Mouse (Mus musculus) ES-E14 (cell line): ENCODE measurements around the gene Cpe. TPM values are rescaled to one million over a fixed set of nuclear protein-coding genes. Genes with fewer than 3 reads are reported as not detected.

Experiments used
- DNase-seq: peaks from one replicate; pipeline ENCODE4 v3.0.0-alpha.2; 2013; ENCODE audit warnings: low read depth, low spot score
- H3K27ac ChIP-seq: 2 replicates; pipeline ENCODE4 v1.5.1; 2012; ENCODE audit warnings: low read depth, mild to moderate bottlenecking, low read length, moderate library complexity, mixed read lengths; ENCODE audit not compliant: poor library complexity, insufficient read depth, severe bottlenecking
- H3K36me3 ChIP-seq: 2 replicates; pipeline ENCODE4 v1.6.1; 2012; ENCODE audit warnings: mild to moderate bottlenecking, low read length, moderate library complexity, mixed read lengths; ENCODE audit not compliant: control insufficient read depth, poor library complexity, insufficient read depth, severe bottlenecking
- H3K4me1 ChIP-seq, 2 experiments: fragments of 150-350 bp in 1 of 2; sonication (generic) in 1 of 2; 2 replicates each; pipeline ENCODE4 v1.6.1; 2012; ENCODE audit warnings: low read length in 2 of 2, mild to moderate bottlenecking in 1 of 2, mixed read lengths in 1 of 2; ENCODE audit not compliant: control insufficient read depth in 2 of 2, insufficient read depth in 2 of 2, poor library complexity in 1 of 2
- H3K4me3 ChIP-seq, 2 experiments: fragments of 150-350 bp in 1 of 2; sonication (generic) in 1 of 2; 2 replicates each; pipeline ENCODE4 v1.5.1; 2012; ENCODE audit warnings: low read length in 2 of 2, low read depth in 1 of 2, mild to moderate bottlenecking in 1 of 2, mixed read lengths in 1 of 2; ENCODE audit not compliant: insufficient read depth in 1 of 2, poor library complexity in 1 of 2, severe bottlenecking in 1 of 2
- H3K9ac ChIP-seq: 2 replicates; pipeline ENCODE4 v1.6.1; 2012; ENCODE audit warnings: low read depth, mild to moderate bottlenecking, low read length, mixed read lengths; ENCODE audit not compliant: poor library complexity, insufficient read depth, severe bottlenecking
- H3K9me3 ChIP-seq: fragments of 150-350 bp; sonication (generic); 2 replicates; pipeline ENCODE4 v1.6.1; 2012; ENCODE audit warnings: low read depth, mild to moderate bottlenecking, low read length; ENCODE audit not compliant: control insufficient read depth, insufficient read depth
- CHD2 ChIP-seq: IDR thresholded peaks from 2 replicates; pipeline ENCODE4 v1.6.1; 2014; ENCODE audit warnings: mild to moderate bottlenecking, low read depth, low read length, inconsistent platforms
- HCFC1 ChIP-seq: IDR thresholded peaks from 2 replicates; pipeline ENCODE4 v1.6.1; 2012; ENCODE audit warnings: low read length, inconsistent platforms, borderline replicate concordance; ENCODE audit not compliant: insufficient read depth
- MAFK ChIP-seq: IDR thresholded peaks from 2 replicates; pipeline ENCODE4 v1.6.1; 2014; ENCODE audit warnings: mild to moderate bottlenecking, low read depth, low read length, inconsistent platforms; ENCODE audit not compliant: insufficient read depth
- ZC3H11A ChIP-seq: IDR thresholded peaks from 2 replicates; pipeline ENCODE4 v1.6.1; 2012; ENCODE audit warnings: low read depth, mild to moderate bottlenecking, inconsistent platforms, low read length, borderline replicate concordance
- ZNF384 ChIP-seq: IDR thresholded peaks from 2 replicates; pipeline ENCODE4 v1.6.1; 2012; ENCODE audit warnings: low read depth, low read length, inconsistent platforms
- in situ Hi-C, 2 experiments: fragments of 600-800 bp; cut with MboI; formaldehyde crosslinking; loops; one replicate each; pipeline ENCODE4 v1.15.1; 2025; ENCODE audit warnings: low sequenced_read_pairs in 2 of 2, inconsistent platforms in 1 of 2; ENCODE audit not compliant: unreplicated experiment in 2 of 2
- total RNA-seq: library from RNA; depleted of rRNA; stranded (reverse); fragments of 300-350 nt; gene quantifications from 2 replicates; pipeline ENCODE4 v1.2.3, GENCODE M21; 2012

Cpe gene
- total RNA-seq, 1 experiment = 19.4 TPM

- in situ Hi-C loops = no loop called here
- TF ChIP-seq MAFK (no peak), ZC3H11A (peak; percentile 91), CHD2 (no peak), HCFC1 (no peak), ZNF384 (peak; percentile 62; the same call in 1 of the 2 replicates)
- no peak overlapping the region for H3K9ac ChIP-seq
- H3K36me3 ChIP-seq = no peaks in the 10 kb centered on the region
- no peaks in the 10 kb centered on the region for H3K9me3 ChIP-seq
- peaks cover 0 to 4% of the 10 kb centered on the region in 2 experiments; a peak in 1 of 4 replicates for H3K4me1 ChIP-seq
- no peak overlapping the region for H3K27ac ChIP-seq
- peak overlapping the region in 1 of 2 experiments; percentile 6; a peak in 1 of 4 replicates for H3K4me3 ChIP-seq
- DNase-seq = peak; percentile 68
Measured at GRCm38 (mm10) chr8:64597042-64597970, 95.5 kb downstream of the Cpe start.

DNA sequence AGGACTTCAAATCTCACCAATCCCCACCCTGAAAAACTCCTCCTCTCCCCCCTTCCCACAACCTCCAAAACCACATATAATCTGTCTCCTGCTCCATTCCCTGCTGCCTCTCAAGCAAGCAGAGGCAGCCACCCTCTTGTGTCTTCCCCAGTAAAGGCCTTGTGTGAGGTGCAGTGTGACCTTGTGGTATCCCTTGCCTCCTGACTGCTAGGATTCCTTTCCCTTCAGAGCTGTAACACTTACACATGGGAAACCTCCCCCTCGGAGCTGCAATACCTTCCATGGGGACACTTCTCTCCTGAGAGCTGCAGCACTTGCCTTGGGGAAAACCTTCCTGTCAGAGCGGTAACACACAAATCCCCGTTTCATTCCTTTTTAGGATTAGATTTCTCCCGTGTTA is 96.5 kb downstream of the Cpe start:
- H3K4me3 ChIP-seq = no peak overlapping the region
- no peak overlapping the region for H3K9ac ChIP-seq
- TF ChIP-seq CHD2 (no peak), MAFK (no peak), HCFC1 (no peak), ZC3H11A (no peak), ZNF384 (no peak)
- peaks cover 0 to 4% of the 10 kb centered on the region in 2 experiments; a peak in 1 of 4 replicates for H3K4me1 ChIP-seq
- DNase-seq = no peak
- in situ Hi-C loops = no loop called here
- H3K9me3 ChIP-seq = no peaks in the 10 kb centered on the region
- H3K27ac ChIP-seq = no peak overlapping the region
- H3K36me3 ChIP-seq = no peaks in the 10 kb centered on the region

- in situ Hi-C loops = no loop called here
- no peaks in the 10 kb centered on the region for H3K4me1 ChIP-seq
Measured at GRCm38 (mm10) chr8:64590456-64590855, 102.4 kb downstream of the Cpe start.

GRCm38 (mm10) chr8:64582887-64583286 is 110.0 kb downstream of the Cpe start:
- no peak overlapping the region for H3K9ac ChIP-seq
- H3K9me3 ChIP-seq = no peaks in the 10 kb centered on the region
- in situ Hi-C loops = no loop called here
- no peak overlapping the region for H3K27ac ChIP-seq
- no peaks in the 10 kb centered on the region for H3K36me3 ChIP-seq
- no peaks in the 10 kb centered on the region for H3K4me1 ChIP-seq
- DNase-seq = no peak
- TF ChIP-seq ZC3H11A = no peak
- no peak for TF ChIP-seq ZNF384
- no peak for TF ChIP-seq MAFK
- no peak for TF ChIP-seq HCFC1
- no peak for TF ChIP-seq CHD2
- H3K4me3 ChIP-seq = no peak overlapping the region

More at GRCm38 (mm10) chr8:64590456-64590855, 102.4 kb downstream of the Cpe start:
- H3K9me3 ChIP-seq = no peaks in the 10 kb centered on the region
- no peak for DNase-seq
- H3K4me3 ChIP-seq = no peak overlapping the region
- TF ChIP-seq ZNF384 = no peak
- TF ChIP-seq MAFK = no peak
- H3K36me3 ChIP-seq = no peaks in the 10 kb centered on the region
- H3K9ac ChIP-seq = no peak overlapping the region
- no peak overlapping the region for H3K27ac ChIP-seq
